ENCODE assay signal across 8 mouse cellular contexts in the genomic region with DNA sequence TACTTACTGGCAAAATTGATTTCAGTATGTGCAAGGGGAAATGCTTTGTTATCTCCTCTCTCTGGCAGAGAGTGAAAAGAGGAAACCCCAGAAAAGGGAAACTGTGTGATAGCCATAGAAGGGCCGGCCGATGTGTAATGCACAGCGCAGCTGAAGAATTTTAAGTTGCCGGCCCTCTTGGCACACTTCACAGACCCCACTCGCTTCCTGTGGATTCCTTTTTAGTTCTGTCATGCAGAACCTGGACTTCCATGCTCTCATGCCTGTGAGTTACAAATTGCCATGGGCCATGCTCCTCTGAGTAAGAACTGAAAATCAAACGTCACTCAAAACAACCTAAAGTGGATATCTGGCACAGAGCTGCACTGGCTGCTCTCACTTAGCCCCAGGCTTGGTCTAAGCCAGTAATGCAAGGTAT. TPM values are rescaled to one million over a fixed set of nuclear protein-coding genes. Genes with fewer than 3 reads are reported as not detected.
DNase-seq lines count a peak whose midpoint lies in the region; ATAC-seq and TF ChIP-seq lines count a peak whose summit lies in the region.

No protein-coding gene starts in this region.

- no peak for TF ChIP-seq EP300 in liver, postnatal 0 days (IDR thresholded peaks at IDR 0.05; ENCODE audit: low read depth)

- H3K9ac ChIP-seq in embryonic facial prominence, embryonic 13.5 days, result no peak overlapping the region
- H3K9ac ChIP-seq in liver, postnatal 0 days (replicated peaks), result no peak overlapping the region
- H3K9ac ChIP-seq in neural tube, embryonic 15.5 days (replicated peaks), result no peak overlapping the region

- no peaks in the 10 kb centered on the region for H3K9me3 ChIP-seq in embryonic facial prominence, embryonic 13.5 days
- no peaks in the 10 kb centered on the region for H3K9me3 ChIP-seq in embryonic facial prominence, embryonic 10.5 days
- H3K9me3 ChIP-seq in liver, postnatal 0 days (ENCODE audit: low read length), result no peaks in the 10 kb centered on the region
- no peaks in the 10 kb centered on the region for H3K9me3 ChIP-seq in neural tube, embryonic 15.5 days (replicated peaks)

- 0 out of 2 replicates have a peak overlapping the region, but pooled peaks have one; percentile 3 for H3K4me2 ChIP-seq in embryonic facial prominence, embryonic 13.5 days
- peak overlapping the region; percentile 19 for H3K4me2 ChIP-seq in liver, postnatal 0 days (ENCODE audit: low read depth, low read length)
- H3K4me2 ChIP-seq in neural tube, embryonic 15.5 days, result no peak overlapping the region

- intact Hi-C loops in heart, postnatal 36 days (cut with DNase I), result no loop called here
- intact Hi-C loops in left cerebral cortex, postnatal 14 days (cut with DNase I), result no loop called here

- no peaks in the 10 kb centered on the region for H3K36me3 ChIP-seq in embryonic facial prominence, embryonic 13.5 days
- H3K36me3 ChIP-seq in embryonic facial prominence, embryonic 10.5 days (replicated peaks), result no peaks in the 10 kb centered on the region
- no peaks in the 10 kb centered on the region for H3K36me3 ChIP-seq in liver, postnatal 0 days (replicated peaks; ENCODE audit: insufficient read depth, low read length)
- H3K36me3 ChIP-seq in neural tube, embryonic 15.5 days, result no peaks in the 10 kb centered on the region

- WGBS in embryonic facial prominence, embryonic 13.5 days, result 45% methylated on average over 6 of the region's 6 CpGs
- 78% methylated on average over 6 of the region's 6 CpGs for WGBS in embryonic facial prominence, embryonic 10.5 days
- 19% methylated on average over 6 of the region's 6 CpGs for WGBS in liver, postnatal 0 days (ENCODE audit: insufficient replicate concordance)
- WGBS in neural tube, embryonic 15.5 days, result 80% methylated on average over 6 of the region's 6 CpGs

- H3K4me3 ChIP-seq in embryonic facial prominence, embryonic 13.5 days, result no peak overlapping the region
- H3K4me3 ChIP-seq in embryonic facial prominence, embryonic 10.5 days, result no peak overlapping the region
- H3K4me3 ChIP-seq in bone marrow macrophage, adult 2 months (ENCODE audit: insufficient read depth, low read length), result peak overlapping the region; percentile 17; the same call in 1 of the 2 replicates
- H3K4me3 ChIP-seq in liver, postnatal 0 days (ENCODE audit: low read depth, low read length), result no peak overlapping the region
- H3K4me3 ChIP-seq in neural tube, embryonic 15.5 days (replicated peaks), result no peak overlapping the region

- no peak for ATAC-seq in embryonic facial prominence, embryonic 13.5 days (ENCODE audit: insufficient number of reproducible peaks, insufficient read depth, low FRiP score, low TSS enrichment, low read depth)
- peak; percentile 50 for ATAC-seq in liver, postnatal 0 days
- no peak for ATAC-seq in neural tube, embryonic 15.5 days (ENCODE audit: low FRiP score)

- peaks cover 16% of the 10 kb centered on the region; the same call in 1 of the 2 replicates for H3K4me1 ChIP-seq in embryonic facial prominence, embryonic 13.5 days
- H3K4me1 ChIP-seq in embryonic facial prominence, embryonic 10.5 days, result 0 out of 2 replicates have a peak, but pooled peaks cover 4% of the 10 kb centered on the region
- no peaks in the 10 kb centered on the region for H3K4me1 ChIP-seq in bone marrow macrophage, adult 2 months (ENCODE audit: control insufficient read depth, insufficient read depth, low read length)
- H3K4me1 ChIP-seq in liver, postnatal 0 days (ENCODE audit: insufficient read depth), result no peaks in the 10 kb centered on the region
- peaks cover 8% of the 10 kb centered on the region; the same call in 1 of the 2 replicates for H3K4me1 ChIP-seq in neural tube, embryonic 15.5 days

- DNase-seq in embryonic facial prominence, embryonic 10.5 days (ENCODE audit: low spot score), result no peak
- peak; percentile 7 to 12 for DNase-seq in heart, postnatal 36 days
- peak; percentile 24 for DNase-seq in liver, postnatal 0 days
- DNase-seq in right cerebral cortex, adult 18-20 months, result no peak
- DNase-seq in left cerebral cortex, postnatal 14 days (ENCODE audit: low spot score in 2 of 2), result no peak

- no peak for TF ChIP-seq CTCF in bone marrow macrophage, adult 2 months (IDR thresholded peaks at IDR 0.05; ENCODE audit: low read depth, low read length)
- no peak for TF ChIP-seq CTCF in liver, postnatal 0 days (IDR thresholded peaks at IDR 0.05; ENCODE audit: low read depth)

- no peaks in the 10 kb centered on the region for H3K27me3 ChIP-seq in embryonic facial prominence, embryonic 13.5 days
- no peaks in the 10 kb centered on the region for H3K27me3 ChIP-seq in embryonic facial prominence, embryonic 10.5 days (replicated peaks; ENCODE audit: low read depth, poor library complexity, severe bottlenecking)
- no peaks in the 10 kb centered on the region for H3K27me3 ChIP-seq in liver, postnatal 0 days (ENCODE audit: insufficient read depth, low read length)
- H3K27me3 ChIP-seq in neural tube, embryonic 15.5 days (replicated peaks), result no peaks in the 10 kb centered on the region

- no peak for TF ChIP-seq POLR2A in bone marrow macrophage, adult 2 months (IDR thresholded peaks at IDR 0.05; ENCODE audit: borderline replicate concordance, low read depth, low read length)

- H3K27ac ChIP-seq in embryonic facial prominence, embryonic 13.5 days, result no peak overlapping the region
- no peak overlapping the region for H3K27ac ChIP-seq in embryonic facial prominence, embryonic 10.5 days (replicated peaks)
- no peak overlapping the region for H3K27ac ChIP-seq in bone marrow macrophage, adult 2 months (ENCODE audit: insufficient read depth, low read depth, low read length)
- no peak overlapping the region for H3K27ac ChIP-seq in liver, postnatal 0 days (ENCODE audit: low read depth)
- no peak overlapping the region for H3K27ac ChIP-seq in neural tube, embryonic 15.5 days (replicated peaks)

RNA-seq across cellular contexts. Expression of a gene that starts 47.7 kb away (rescaled TPM):
- 26.0 and 35.8 TPM in 2 replicates for polyA plus RNA-seq in embryonic facial prominence, embryonic 13.5 days (2015; fragmentation: Nextera tagmentation; extraction: Ambion mirVana)
- 29.3 and 30.3 TPM in 2 replicates for polyA plus RNA-seq in embryonic facial prominence, embryonic 10.5 days (2016; fragmentation: Nextera tagmentation; extraction: Ambion mirVana)
- polyA plus RNA-seq in bone marrow macrophage, adult 2 months (2012; ENCODE audit: insufficient read depth, insufficient read length, missing spikeins), result not detected in 2 replicates
- total RNA-seq in heart, postnatal 36 days (2021), result 10 to 100 TPM; 49.5 to 53.6 TPM
- polyA plus RNA-seq in liver, postnatal 0 days (2015; fragmentation: Nextera tagmentation; extraction: Ambion mirVana), result 3.6 and 3.8 TPM in 2 replicates
- 1 to 10 TPM; 7.7 to 9.5 TPM for total RNA-seq in left cerebral cortex, postnatal 14 days (2021)
- polyA plus RNA-seq in neural tube, embryonic 15.5 days (2015; fragmentation: Nextera tagmentation; extraction: Ambion mirVana), result 13.9 and 20.7 TPM in 2 replicates

Comparison
In these comparisons a context has a peak if more than half of its experiments do, and no peak if none do; other contexts are left out.
1. DNase-seq: peak in heart, postnatal 36 days (2 of 2) and liver, postnatal 0 days (single experiment); none in embryonic facial prominence, embryonic 10.5 days (single experiment), right cerebral cortex, adult 18-20 months (single experiment) and left cerebral cortex, postnatal 14 days (0 of 2).